Mouse (Mus musculus): ENCODE measurements around the gene Rffl. TPM values are rescaled to one million over a fixed set of nuclear protein-coding genes. Genes with fewer than 3 reads are reported as not detected.

Rffl gene
- polyA plus RNA-seq, 1 experiment from 2014 or later, result 9.2 TPM

GRCm38 (mm10) chr11:82877726-82878344 is 6.8 kb upstream of the Rffl start:
- H3K4me3 ChIP-seq (ENCODE audit: low read depth, low read length), result no peak overlapping the region
- no peak for ATAC-seq
- no peak overlapping the region for H3K27ac ChIP-seq (ENCODE audit: low read length)

GRCm38 (mm10) chr11:82875631-82876030 is 4.6 kb upstream of the Rffl start:
- TF ChIP-seq EP300 (IDR thresholded peaks at IDR 0.05), result no peak
- Histone ChIP-seq H3K9me3 (ENCODE audit: low read length) (no peaks in the 10 kb centered on the region), H3K4me3 (ENCODE audit: low read depth, low read length) (no peak overlapping the region), H3K27me3 (replicated peaks; ENCODE audit: insufficient read depth, low read length) (no peaks in the 10 kb centered on the region), H3K4me1 (ENCODE audit: insufficient read depth, low read depth, low read length) (no peaks in the 10 kb centered on the region), H3K4me2 (replicated peaks; ENCODE audit: low read depth, low read length) (no peak overlapping the region), H3K36me3 (ENCODE audit: insufficient read depth, low read length) (no peaks in the 10 kb centered on the region), H3K27ac (ENCODE audit: low read length) (no peak overlapping the region), H3K9ac (replicated peaks; ENCODE audit: low read depth) (no peak overlapping the region)
- ATAC-seq, result no peak
- no peak for DNase-seq (ENCODE audit: low spot score)
- 89% methylated on average over 5 of the region's 5 CpGs for WGBS

More at GRCm38 (mm10) chr11:82877726-82878344, 6.8 kb upstream of the Rffl start:
- 84% methylated on average over 7 of the region's 7 CpGs for WGBS
- Histone ChIP-seq H3K36me3 (ENCODE audit: insufficient read depth, low read length) (no peaks in the 10 kb centered on the region), H3K27me3 (replicated peaks; ENCODE audit: insufficient read depth, low read length) (no peaks in the 10 kb centered on the region), H3K4me1 (ENCODE audit: insufficient read depth, low read depth, low read length) (no peaks in the 10 kb centered on the region), H3K4me2 (replicated peaks; ENCODE audit: low read depth, low read length) (no peak overlapping the region), H3K9ac (replicated peaks; ENCODE audit: low read depth) (no peak overlapping the region), H3K9me3 (ENCODE audit: low read length) (no peaks in the 10 kb centered on the region)
- TF ChIP-seq EP300 (IDR thresholded peaks at IDR 0.05), result no peak
- TF ChIP-seq CTCF (IDR thresholded peaks at IDR 0.05), result no peak
- DNase-seq (ENCODE audit: low spot score), result no peak

GRCm38 (mm10) chr11:82874924-82875323 is 3.9 kb upstream of the Rffl start:
- H3K9ac ChIP-seq (replicated peaks; ENCODE audit: low read depth), result no peak overlapping the region
- H3K27me3 ChIP-seq (replicated peaks; ENCODE audit: insufficient read depth, low read length), result no peaks in the 10 kb centered on the region
- no peak overlapping the region for H3K27ac ChIP-seq (ENCODE audit: low read length)
- no peaks in the 10 kb centered on the region for H3K9me3 ChIP-seq (ENCODE audit: low read length)
- no peak overlapping the region for H3K4me2 ChIP-seq (replicated peaks; ENCODE audit: low read depth, low read length)
- H3K4me3 ChIP-seq (ENCODE audit: low read depth, low read length), result no peak overlapping the region
- H3K4me1 ChIP-seq (ENCODE audit: insufficient read depth, low read depth, low read length), result no peaks in the 10 kb centered on the region
- TF ChIP-seq CTCF (IDR thresholded peaks at IDR 0.05), result no peak
- no peak for TF ChIP-seq EP300 (IDR thresholded peaks at IDR 0.05)
- ATAC-seq, result no peak
- no peak for DNase-seq (ENCODE audit: low spot score)
- WGBS, result 47% methylated on average over 5 of the region's 5 CpGs
- H3K36me3 ChIP-seq (ENCODE audit: insufficient read depth, low read length), result no peaks in the 10 kb centered on the region

GRCm38 (mm10) chr11:82870173-82871030 is 608 bp downstream of the Rffl start:
- peak overlapping the region; percentile 93 for H3K4me3 ChIP-seq (ENCODE audit: low read depth, low read length)
- no peaks in the 10 kb centered on the region; the same call in 1 of the 2 replicates for H3K4me1 ChIP-seq (ENCODE audit: insufficient read depth, low read depth, low read length)
- TF ChIP-seq CTCF (IDR thresholded peaks at IDR 0.05) (no peak), EP300 (IDR thresholded peaks at IDR 0.05) (peak; percentile 34; the same call in 1 of the 2 replicates)
- 4% methylated on average over 30 of the region's 36 CpGs for WGBS
- no peaks in the 10 kb centered on the region for H3K9me3 ChIP-seq (ENCODE audit: low read length)
- H3K27me3 ChIP-seq (replicated peaks; ENCODE audit: insufficient read depth, low read length), result no peaks in the 10 kb centered on the region
- no peaks in the 10 kb centered on the region for H3K36me3 ChIP-seq (ENCODE audit: insufficient read depth, low read length)
- H3K27ac ChIP-seq (ENCODE audit: low read length), result peak overlapping the region; percentile 91
- H3K9ac ChIP-seq (replicated peaks; ENCODE audit: low read depth), result peak overlapping the region; percentile 55
- peak overlapping the region; percentile 74 for H3K4me2 ChIP-seq (replicated peaks; ENCODE audit: low read depth, low read length)
- peak; percentile 70 for ATAC-seq
- peak; percentile 78 for DNase-seq (ENCODE audit: low spot score)

GRCm38 (mm10) chr11:82869506-82870172 is 1.4 kb downstream of the Rffl start:
- no peak for TF ChIP-seq CTCF (IDR thresholded peaks at IDR 0.05)
- TF ChIP-seq EP300 (IDR thresholded peaks at IDR 0.05), result no peak
- no peaks in the 10 kb centered on the region; the same call in 1 of the 2 replicates for H3K4me1 ChIP-seq (ENCODE audit: insufficient read depth, low read depth, low read length)

GRCm38 (mm10) chr11:82867956-82868355 is 3.1 kb downstream of the Rffl start:
- Histone ChIP-seq H3K27ac (ENCODE audit: low read length) (no peak overlapping the region), H3K4me1 (ENCODE audit: insufficient read depth, low read depth, low read length) (no peaks in the 10 kb centered on the region; the same call in 1 of the 2 replicates), H3K4me2 (replicated peaks; ENCODE audit: low read depth, low read length) (no peak overlapping the region), H3K9me3 (ENCODE audit: low read length) (no peaks in the 10 kb centered on the region), H3K9ac (replicated peaks; ENCODE audit: low read depth) (no peak overlapping the region), H3K4me3 (ENCODE audit: low read depth, low read length) (no peak overlapping the region), H3K36me3 (ENCODE audit: insufficient read depth, low read length) (no peaks in the 10 kb centered on the region), H3K27me3 (replicated peaks; ENCODE audit: insufficient read depth, low read length) (no peaks in the 10 kb centered on the region)
- ATAC-seq (no peak), DNase-seq (ENCODE audit: low spot score) (no peak)
- TF ChIP-seq CTCF (IDR thresholded peaks at IDR 0.05) (no peak), EP300 (IDR thresholded peaks at IDR 0.05) (no peak)
- WGBS, result 74% methylated on average over 5 of the region's 5 CpGs

More at GRCm38 (mm10) chr11:82869506-82870172, 1.4 kb downstream of the Rffl start:
- DNase-seq (ENCODE audit: low spot score) (peak; percentile 88), ATAC-seq (no peak)
- Histone ChIP-seq H3K4me3 (ENCODE audit: low read depth, low read length) (peak overlapping the region; percentile 93), H3K9ac (replicated peaks; ENCODE audit: low read depth) (no peak overlapping the region), H3K9me3 (ENCODE audit: low read length) (no peaks in the 10 kb centered on the region), H3K4me2 (replicated peaks; ENCODE audit: low read depth, low read length) (peak overlapping the region; percentile 74), H3K36me3 (ENCODE audit: insufficient read depth, low read length) (no peaks in the 10 kb centered on the region), H3K27ac (ENCODE audit: low read length) (peak overlapping the region; percentile 91), H3K27me3 (replicated peaks; ENCODE audit: insufficient read depth, low read length) (no peaks in the 10 kb centered on the region)
- WGBS, result 53% methylated on average over 9 of the region's 9 CpGs
